Mouse (Mus musculus) G1E (cell line): ENCODE measurements around the gene Tmem160.

Experiments
- CTCF ChIP-seq: IDR thresholded peaks from 2 replicates; pipeline ENCODE4 v1.5.1; 2012; ENCODE audit warnings: low read depth, low read length, inconsistent platforms, mixed read lengths
- GATA1 ChIP-seq: IDR thresholded peaks from 2 replicates; pipeline ENCODE4 v1.6.1; 2012; ENCODE audit warnings: borderline replicate concordance, low read length, inconsistent platforms, mixed read lengths
- POLR2AphosphoS5 ChIP-seq: IDR thresholded peaks from 2 replicates; pipeline ENCODE4 v1.6.1; 2012; ENCODE audit warnings: low read depth, low read length, inconsistent platforms; ENCODE audit not compliant: insufficient replicate concordance

DNA sequence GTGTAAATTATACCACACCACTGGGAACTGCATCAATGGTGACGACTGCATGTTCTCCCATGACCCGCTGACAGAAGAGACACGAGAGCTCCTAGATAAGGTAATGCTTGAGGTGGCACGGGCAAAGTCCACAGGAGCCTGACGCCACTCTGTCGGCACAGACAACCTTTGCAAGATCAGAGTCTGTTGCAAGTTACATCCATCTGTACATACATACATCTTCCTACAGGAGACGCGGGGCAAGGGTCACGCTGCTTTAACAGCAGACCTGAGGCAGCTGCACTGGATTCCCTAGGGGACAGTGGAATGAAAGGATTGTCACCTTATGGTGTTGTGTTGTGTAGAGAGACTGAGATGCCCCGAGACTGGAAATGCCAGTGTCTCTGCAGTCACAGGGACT lies 26.9 kb upstream of the Tmem160 start:
- TF ChIP-seq CTCF (no peak), POLR2AphosphoS5 (no peak), GATA1 (no peak)
